Mouse (Mus musculus) lung, postnatal 25 days (tissue): ENCODE results near the gene Rbm19.

Experiments used
- DNase-seq: peaks from one replicate; pipeline ENCODE4 v3.0.0; 2022; ENCODE audit warnings: low spot score

Gene Rbm19

DNA sequence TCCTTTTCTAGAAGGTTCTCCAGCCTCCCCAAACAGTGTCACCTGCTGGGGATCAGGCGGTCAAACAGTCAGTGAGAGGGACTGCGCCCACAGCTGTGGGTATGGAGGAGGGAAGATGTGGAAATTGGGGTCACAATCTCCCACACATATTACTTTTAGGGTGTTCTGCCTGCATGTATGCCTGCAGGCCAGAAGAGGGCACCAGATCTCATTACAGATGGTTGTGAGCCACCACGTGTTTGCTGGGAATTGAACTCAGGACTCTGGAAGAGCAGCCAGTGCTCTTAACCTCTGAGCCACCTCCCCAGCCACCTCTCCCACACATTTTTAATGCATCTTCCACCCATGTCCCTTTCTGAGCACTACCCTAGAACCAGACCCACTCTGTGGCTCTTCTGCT is 88.1 kb downstream of the Rbm19 start:
- DNase-seq = no peak

DNA sequence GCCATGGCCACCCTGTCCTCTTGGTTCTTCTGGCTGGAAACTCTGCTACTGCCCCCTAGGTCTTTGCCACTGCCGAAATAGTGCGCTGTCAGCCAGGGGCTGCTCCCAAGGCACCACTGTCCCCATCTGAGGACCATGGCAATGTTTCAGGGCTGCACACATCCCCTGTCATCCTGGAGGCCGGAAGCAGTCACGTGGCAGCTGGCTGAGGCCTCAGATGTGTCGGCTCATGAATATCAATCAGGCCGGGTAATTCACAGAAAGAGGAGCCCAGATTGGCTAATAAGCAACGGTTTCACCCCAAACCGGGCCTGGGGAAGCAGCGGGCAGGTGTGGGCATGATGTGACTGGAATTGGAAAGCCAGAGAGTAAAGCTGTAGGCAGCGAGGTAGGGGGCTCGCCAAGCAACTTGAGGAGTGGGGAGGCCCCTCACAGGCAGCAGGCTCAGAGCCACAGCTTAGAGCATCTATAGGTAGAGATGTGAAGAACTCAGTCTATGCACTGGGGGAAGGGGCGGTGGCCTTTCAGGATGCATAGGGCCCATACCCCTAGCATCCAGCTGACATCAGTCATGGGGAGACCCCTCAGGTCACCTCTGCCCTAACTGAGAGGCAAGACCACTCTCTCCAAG is 90.2 kb downstream of the Rbm19 start:
- no peak for DNase-seq

DNA sequence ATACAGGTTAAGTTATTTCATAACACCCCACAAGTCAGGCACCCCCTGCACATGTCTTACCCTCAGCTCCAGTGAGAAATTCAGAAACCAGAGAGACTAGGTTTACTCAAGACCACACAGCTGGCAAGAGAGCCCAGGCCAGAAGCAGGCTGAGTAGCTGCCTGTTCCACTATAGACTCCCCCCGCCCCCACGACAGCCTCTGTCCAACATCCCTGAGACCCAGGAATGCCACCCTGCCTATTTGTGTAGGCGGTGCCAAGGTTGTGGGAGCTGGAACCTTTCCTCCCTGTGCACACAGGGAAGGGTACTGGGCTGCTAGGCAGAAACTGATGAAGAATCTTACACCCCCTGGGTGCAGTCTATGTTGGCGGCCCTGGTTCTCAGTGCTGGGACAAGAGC is 91.2 kb downstream of the Rbm19 start:
- no peak for DNase-seq

DNA sequence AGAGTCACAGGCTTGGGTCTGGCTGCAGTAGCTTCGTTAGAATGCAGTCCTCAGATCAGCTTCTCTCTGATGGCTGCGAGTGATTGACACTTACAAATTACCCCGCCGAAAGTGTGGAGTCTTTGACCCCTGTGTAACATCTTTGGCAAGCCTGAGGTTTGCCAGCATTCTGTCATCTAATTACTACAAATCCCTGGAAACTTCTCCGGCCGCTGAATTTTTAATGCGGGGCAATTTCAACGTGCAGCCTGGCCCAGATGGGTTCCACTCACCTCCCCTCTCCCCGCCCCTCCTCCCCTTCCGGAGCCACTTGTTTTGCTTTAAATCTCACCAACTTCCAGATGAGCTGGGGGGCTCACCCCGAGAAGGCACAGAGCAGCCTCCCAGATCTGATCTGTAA is 94.4 kb downstream of the Rbm19 start:
- DNase-seq = no peak

DNA sequence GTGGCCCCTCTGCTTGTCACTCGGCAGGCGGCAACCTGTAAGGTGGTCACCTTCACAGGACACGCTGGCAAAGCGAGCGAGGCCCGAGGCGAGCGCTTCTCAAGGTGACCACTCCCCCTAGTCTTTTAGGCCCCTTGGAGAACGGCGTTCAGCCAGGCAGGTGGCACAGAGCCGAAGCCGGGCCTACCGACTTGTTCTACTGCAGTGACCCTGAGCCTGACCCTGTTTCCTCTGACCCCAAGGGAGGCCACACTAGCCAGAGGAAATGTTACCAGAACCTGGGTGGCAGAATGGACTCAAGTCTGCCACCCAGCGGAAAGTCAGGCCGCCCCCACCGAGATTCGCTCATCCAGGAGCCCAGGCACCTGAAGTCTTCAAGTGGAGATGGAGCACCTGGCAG is 94.9 kb downstream of the Rbm19 start:
- no peak for DNase-seq

DNA sequence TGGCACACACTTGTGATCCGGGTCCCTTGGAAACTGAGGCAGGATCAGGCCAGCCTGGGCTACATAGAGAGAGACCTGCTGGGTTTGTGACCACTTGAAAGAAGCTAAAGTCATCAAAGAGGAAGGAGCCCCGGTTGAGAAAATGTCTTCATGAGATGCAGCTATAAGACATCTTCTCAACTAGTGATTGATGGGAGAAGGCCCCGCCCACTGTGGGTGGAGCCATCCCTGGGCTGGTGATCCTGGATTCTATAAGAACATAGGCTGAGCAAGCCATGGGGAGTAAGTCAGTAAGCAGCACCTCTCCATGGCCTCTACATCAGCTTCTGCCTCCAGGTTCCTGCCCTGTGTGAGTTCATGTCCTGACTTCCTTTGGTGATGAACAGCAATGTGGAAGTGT is 98.2 kb downstream of the Rbm19 start:
- DNase-seq = no peak

DNA sequence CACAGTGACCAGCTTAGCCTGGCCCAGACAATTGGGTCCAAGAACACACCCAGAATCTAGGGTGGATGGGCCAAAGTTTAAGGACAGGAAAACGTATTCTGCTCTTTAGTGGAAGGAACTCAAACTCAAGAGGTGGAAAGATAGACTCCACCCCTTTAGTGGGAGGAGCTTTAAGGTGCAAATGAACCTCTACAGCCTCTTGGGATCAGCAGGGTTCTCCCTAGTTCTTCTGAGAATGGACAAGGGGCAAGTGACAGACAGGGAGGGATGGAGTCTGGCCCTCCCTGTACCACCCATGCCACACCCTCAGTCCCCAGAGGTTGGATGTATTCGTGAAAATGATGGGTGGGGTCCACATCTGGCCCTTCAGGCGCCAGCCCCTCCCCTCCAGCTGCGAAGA is 105.0 kb downstream of the Rbm19 start:
- no peak for DNase-seq

DNA sequence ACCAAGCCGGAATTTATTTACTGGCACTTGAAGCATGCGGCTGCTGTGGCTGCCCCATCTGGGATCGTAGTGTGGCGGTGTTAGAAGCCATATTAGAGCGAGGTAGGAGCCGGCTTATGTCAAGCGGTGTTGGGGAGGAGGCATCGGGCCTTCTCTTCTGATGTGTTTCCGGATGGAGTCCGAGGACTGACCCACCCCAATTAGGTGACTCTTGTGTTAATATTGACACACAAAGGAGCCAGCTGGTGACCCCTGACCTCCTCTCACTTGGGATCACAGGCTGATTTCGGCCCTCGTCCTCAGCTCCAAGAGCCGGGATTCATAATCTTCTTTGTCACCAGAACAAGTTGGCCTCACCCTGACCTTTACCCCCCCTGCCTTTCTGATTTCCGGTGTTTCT is 109.1 kb downstream of the Rbm19 start:
- DNase-seq = no peak

DNA sequence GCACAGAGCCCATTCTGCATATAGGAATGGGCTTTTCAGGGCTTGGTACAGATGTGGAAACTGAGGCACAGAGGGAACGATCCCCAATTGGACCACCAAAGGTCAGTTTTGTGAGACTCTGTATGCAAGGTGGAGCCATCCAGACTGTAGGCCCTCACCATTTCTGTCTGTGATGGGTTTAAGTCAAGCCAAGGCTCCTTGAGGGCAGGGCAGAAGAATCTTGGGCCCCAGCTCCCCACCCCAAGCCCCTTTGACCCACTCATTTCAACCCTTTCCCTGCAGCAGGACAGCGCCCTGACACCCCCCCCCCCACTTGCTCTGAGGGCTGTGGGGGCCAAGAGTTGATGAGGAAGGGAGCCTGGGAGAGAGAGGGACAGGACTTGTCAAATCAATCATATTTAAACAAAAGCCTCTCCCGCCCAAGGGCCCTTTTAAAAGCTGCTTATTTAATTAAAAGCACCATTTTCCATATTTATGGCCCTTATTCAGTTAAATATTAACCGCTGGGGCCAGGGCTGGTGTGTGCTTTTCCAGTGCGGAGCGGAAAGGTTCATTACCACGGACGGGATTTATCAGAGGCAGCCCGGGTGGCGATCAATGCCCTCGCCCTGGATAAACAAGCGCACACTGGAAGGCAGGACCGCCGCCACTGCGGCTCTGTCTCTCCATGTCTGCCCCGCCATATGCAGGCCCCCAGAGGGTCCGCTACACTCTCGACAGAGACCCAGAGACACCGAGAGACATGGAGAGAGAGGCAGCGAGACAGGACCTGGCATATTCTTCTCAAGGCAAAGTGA is 112.5 kb downstream of the Rbm19 start:
- DNase-seq = no peak

DNA sequence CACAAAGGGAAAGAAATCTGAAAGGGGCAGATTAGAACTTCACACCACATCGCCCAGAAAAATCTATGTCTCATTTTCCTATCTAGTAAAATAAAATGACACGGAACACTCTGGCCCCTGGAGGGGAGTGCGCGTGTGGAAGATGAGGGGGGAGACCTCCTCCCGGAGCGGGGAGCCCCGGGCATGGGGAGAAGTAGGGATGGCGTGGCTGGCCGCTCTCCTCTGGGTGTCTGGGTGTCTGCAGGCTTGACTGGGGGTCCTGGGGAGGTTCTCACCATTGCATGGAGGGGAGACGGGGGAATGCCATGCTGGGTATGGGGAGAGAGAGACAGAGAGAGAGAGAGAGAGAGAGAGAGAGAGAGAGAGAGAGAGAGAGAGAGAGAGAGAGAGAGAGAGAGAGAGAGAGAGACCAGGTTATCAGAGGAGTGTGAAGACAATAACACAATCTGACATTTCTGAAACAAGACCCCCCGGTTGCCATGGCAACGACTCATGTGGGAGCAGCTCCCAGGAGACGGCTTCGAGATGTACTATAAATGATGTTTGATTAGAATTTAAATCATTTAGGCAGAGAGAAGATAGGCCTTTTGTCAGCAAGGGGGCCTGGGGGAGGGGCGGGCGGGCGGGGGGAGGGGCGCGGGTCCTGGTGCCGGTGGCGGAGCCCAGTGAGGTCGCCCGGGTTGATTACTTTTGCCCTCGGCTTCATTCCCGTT is 115.3 kb downstream of the Rbm19 start:
- no peak for DNase-seq

DNA sequence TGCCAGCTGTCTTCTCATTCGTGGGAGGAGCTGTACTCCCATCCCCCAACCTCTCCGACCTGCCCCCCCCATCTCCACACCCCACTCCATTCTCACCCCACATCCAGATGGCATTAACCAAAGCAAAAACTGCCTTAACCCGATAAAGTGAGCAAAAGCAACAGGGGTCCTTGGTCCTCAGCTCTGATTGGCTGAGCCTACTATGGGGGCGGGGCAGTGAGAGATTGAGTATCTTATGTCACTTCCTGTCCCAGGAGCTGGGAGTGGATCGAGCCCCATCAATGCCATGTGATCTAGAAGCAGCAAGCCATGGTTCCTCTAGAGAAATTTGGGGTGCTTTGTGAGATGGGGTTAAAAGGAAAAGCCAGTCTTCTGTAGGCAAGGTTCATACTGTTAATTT is 118.9 kb downstream of the Rbm19 start:
- no peak for DNase-seq

DNA sequence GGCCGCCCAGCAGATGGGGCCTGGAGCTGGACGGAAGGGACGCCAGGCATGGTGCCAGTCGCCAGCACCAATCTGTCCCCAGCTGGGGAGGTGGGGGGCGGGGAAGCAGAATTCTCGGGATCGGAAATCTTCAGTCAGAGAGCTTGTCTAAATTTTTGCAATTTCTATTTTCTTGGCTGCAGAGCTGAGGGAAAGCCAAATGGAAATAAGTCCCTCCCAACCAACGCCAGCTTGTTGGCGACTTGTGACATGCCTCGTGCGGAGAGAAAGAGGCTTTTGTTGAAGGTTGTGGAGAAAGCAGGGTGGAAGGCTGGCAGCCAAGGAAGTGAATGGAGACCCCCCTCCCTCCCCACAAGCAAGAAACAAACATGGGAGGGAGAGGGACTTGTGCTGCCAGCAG is 119.3 kb downstream of the Rbm19 start:
- peak; percentile 1 for DNase-seq

DNA sequence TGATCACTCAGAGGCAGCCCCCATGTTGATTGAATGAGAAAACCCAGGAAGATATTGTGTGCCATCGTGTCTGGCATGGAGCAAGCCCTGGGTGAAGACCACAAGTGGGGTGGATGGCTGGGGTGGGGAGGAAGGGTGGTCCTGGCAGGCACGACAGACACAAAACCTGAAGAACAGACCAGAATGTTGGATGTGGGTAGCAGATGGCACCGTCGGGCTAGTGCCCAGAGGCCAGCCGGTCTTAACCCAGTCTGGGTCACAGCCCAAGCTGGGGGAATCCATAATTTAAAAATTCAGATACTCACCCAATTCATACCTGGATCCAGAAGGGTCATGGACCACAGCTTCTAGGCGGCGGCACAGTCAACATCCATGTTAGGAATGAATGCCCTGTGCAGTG is 123.8 kb downstream of the Rbm19 start:
- DNase-seq = no peak

DNA sequence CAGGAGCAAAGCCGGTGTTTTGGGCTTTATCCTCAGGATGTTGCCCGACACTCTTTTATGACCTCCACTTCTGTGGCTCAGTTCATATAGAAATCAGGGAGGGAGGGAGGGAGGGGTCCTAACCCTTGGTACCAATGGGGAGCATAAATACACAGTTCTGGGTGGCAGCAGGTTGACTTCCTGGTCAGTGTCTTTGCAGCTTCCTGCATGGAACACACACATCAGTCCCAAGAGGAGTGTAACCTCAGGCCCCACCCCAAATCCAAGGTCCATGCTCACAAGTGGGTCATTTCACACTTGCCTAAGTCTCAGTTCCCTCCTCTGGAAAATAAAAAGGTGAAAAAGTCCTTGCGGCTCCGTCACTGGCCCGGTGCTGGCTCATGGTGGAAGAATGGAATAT is 129.1 kb downstream of the Rbm19 start:
- DNase-seq = no peak
